Mouse (Mus musculus): ENCODE results near the gene Cd6. TPM values are rescaled to one million over a fixed set of nuclear protein-coding genes. Genes with fewer than 3 reads are reported as not detected.

Gene Cd6
- polyA plus RNA-seq, 1 experiment from 2014 or later = 0.09 TPM

DNA sequence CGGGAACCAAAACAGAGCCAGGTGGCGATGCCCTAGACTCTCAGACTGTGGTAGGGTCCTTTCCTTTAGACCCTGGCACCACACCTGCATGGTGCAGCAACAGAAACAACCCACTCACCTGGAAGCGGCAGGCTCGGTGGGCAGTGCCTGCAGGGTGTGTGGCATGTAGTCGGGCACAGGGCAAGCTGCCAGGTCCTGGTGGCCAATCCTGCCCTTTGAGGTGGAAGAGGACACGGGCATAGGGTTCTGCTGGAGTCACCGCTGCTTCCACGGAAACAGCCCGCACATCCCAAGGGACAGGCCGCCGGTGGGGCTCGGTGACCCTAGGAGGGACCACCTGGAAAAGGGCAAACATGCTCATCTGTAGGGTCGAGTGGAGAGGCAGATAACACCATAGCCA is 36.5 kb upstream of the Cd6 start:
- ATAC-seq (ENCODE audit: low FRiP score, low TSS enrichment) = no peak
- Histone ChIP-seq H3K4me1 (ENCODE audit: control insufficient read depth, insufficient read depth, low read length) (peaks cover 20% of the 10 kb centered on the region), H3K4me2 (replicated peaks; ENCODE audit: low read depth, low read length) (no peak overlapping the region), H3K27ac (ENCODE audit: low read depth, low read length) (no peak overlapping the region), H3K9me3 (ENCODE audit: control insufficient read depth, low read length) (no peaks in the 10 kb centered on the region), H3K4me3 (ENCODE audit: low read length) (no peak overlapping the region), H3K36me3 (ENCODE audit: control insufficient read depth, insufficient read depth, low read length) (peaks cover 57% of the 10 kb centered on the region), H3K27me3 (ENCODE audit: control insufficient read depth, insufficient read depth, low read length) (no peaks in the 10 kb centered on the region), H3K9ac (ENCODE audit: low read depth, low read length) (no peak overlapping the region)
- 90% methylated on average over 13 of the region's 13 CpGs for WGBS

DNA sequence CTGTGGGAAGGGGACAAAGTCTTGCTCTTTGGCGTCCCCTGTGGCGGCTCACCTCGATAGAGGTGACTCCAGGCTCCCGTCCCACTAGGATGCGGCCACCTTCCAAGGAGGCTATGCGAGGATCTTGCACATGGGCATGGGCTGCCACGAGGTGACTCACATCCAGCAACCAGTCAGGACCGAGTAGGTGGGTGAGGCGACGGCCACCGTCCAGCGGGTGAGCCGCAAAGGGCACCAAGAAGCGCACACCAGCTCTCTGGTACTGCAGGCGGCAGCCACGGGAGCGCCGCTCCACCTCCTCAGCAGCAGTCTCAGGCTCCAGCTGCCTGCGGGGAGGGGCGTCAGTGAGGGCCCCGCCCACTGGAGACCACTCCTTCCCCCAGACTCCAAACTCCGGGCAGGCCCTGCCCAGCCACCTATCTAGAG is 30.2 kb upstream of the Cd6 start:
- no peak overlapping the region for H3K4me2 ChIP-seq (replicated peaks; ENCODE audit: low read depth, low read length)
- H3K9ac ChIP-seq (ENCODE audit: low read depth, low read length) = no peak overlapping the region
- 60% methylated on average over 22 of the region's 22 CpGs for WGBS
- H3K27me3 ChIP-seq (ENCODE audit: control insufficient read depth, insufficient read depth, low read length) = no peaks in the 10 kb centered on the region
- H3K27ac ChIP-seq (ENCODE audit: low read depth, low read length) = no peak overlapping the region
- no peaks in the 10 kb centered on the region for H3K4me1 ChIP-seq (ENCODE audit: control insufficient read depth, insufficient read depth, low read length)
- H3K9me3 ChIP-seq (ENCODE audit: control insufficient read depth, low read length) = no peaks in the 10 kb centered on the region
- no peak overlapping the region for H3K4me3 ChIP-seq (ENCODE audit: low read length)
- peaks cover 87% of the 10 kb centered on the region for H3K36me3 ChIP-seq (ENCODE audit: control insufficient read depth, insufficient read depth, low read length)
- ATAC-seq (ENCODE audit: low FRiP score, low TSS enrichment) = peak; percentile 44

DNA sequence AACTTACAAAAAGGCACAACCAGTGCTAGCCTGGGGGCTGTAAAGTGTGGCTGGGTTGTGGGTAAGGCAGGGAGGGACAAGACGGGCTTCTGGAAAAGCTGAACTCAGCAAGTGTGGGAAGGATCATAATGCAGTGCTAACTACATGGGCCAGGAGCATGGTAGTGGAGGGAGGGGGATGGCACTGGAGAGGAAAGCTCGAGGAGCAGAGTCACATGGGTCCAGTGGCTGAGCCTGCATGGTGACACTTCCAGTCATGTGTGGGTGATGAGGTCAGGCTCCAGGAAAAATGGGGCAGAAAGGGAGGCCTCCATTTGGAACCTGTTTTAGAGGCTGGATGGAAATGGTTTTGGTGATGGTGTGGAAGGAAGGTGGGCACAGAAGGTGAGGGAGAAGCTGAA is 26.7 kb upstream of the Cd6 start:
- ATAC-seq (ENCODE audit: low FRiP score, low TSS enrichment) = no peak
- no peaks in the 10 kb centered on the region for H3K9me3 ChIP-seq (ENCODE audit: control insufficient read depth, low read length)
- H3K27ac ChIP-seq (ENCODE audit: low read depth, low read length) = no peak overlapping the region
- no peaks in the 10 kb centered on the region for H3K4me1 ChIP-seq (ENCODE audit: control insufficient read depth, insufficient read depth, low read length)
- H3K36me3 ChIP-seq (ENCODE audit: control insufficient read depth, insufficient read depth, low read length) = peaks cover 51% of the 10 kb centered on the region
- no peak overlapping the region for H3K9ac ChIP-seq (ENCODE audit: low read depth, low read length)
- 62% methylated on average over 2 of the region's 2 CpGs for whole genome bisulfite sequencing
- no peak overlapping the region for H3K4me3 ChIP-seq (ENCODE audit: low read length)
- H3K4me2 ChIP-seq (replicated peaks; ENCODE audit: low read depth, low read length) = no peak overlapping the region
- no peaks in the 10 kb centered on the region for H3K27me3 ChIP-seq (ENCODE audit: control insufficient read depth, insufficient read depth, low read length)

DNA sequence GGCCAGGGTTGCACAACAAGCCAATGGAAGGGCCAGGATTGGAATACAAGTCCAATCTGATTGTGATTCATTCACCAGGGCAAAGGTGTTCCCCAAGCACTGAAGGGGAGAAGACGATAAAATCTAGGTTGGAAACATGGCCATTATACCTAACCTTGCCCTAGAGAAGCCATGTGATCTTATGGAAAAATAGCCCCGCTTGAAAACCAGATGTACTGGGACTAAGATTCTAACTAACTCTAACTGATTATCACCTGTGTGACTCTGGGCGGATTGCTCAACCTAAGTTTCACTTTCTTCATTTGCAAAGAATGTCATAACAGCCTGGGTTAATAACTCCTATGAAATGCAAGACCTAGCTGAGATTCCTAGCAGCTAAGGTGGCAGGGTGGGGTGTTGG is 25.6 kb upstream of the Cd6 start:
- ATAC-seq (ENCODE audit: low FRiP score, low TSS enrichment) = no peak
- Histone ChIP-seq H3K27ac (ENCODE audit: low read depth, low read length) (no peak overlapping the region), H3K9me3 (ENCODE audit: control insufficient read depth, low read length) (no peaks in the 10 kb centered on the region), H3K36me3 (ENCODE audit: control insufficient read depth, insufficient read depth, low read length) (peaks cover 40% of the 10 kb centered on the region), H3K4me1 (ENCODE audit: control insufficient read depth, insufficient read depth, low read length) (no peaks in the 10 kb centered on the region), H3K4me2 (replicated peaks; ENCODE audit: low read depth, low read length) (no peak overlapping the region), H3K9ac (ENCODE audit: low read depth, low read length) (no peak overlapping the region), H3K27me3 (ENCODE audit: control insufficient read depth, insufficient read depth, low read length) (no peaks in the 10 kb centered on the region), H3K4me3 (ENCODE audit: low read length) (no peak overlapping the region)
- WGBS = 78% methylated on average over 3 of the region's 3 CpGs

DNA sequence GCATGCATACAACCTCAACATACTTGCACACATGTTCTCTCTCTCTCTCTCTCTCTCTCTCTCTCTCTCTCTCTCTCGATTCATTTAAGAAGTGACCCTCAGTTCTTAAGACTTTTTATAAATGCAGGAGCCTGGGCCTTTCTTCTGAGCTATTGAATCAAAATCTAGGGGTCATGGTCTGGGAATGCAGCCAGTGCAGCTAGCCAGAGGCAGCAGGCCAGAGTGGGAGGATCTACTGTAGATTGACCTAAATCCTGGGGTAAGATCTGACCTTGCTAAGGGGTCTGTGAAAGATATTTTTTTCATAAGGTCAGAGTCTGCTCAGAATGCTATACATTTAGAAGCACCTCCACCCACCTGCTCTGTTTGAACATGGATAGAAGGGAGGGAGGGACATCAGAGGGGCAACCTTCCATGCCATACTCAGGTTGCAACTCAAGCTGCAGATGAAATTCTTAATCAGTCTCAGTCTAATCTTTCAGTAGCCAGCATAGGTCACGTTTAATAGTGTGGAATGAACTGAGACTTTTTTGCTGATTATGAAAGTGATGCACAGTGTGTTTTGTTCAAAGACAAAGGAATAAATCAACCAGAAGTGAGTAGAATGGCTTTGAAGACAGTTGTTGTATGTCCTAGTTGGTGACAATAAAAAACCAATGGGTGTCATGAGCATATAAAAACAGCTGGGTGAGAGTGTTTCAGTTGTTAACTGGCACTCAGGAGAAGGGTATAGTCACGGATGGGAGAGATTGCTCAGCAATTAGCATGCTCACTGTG is 17.6 kb upstream of the Cd6 start:
- 50% methylated on average over 3 of the region's 3 CpGs for WGBS
- Histone ChIP-seq H3K27me3 (ENCODE audit: control insufficient read depth, insufficient read depth, low read length) (0 out of 2 replicates have a peak, but pooled peaks cover 5% of the 10 kb centered on the region), H3K9me3 (ENCODE audit: control insufficient read depth, low read length) (no peaks in the 10 kb centered on the region), H3K9ac (ENCODE audit: low read depth, low read length) (no peak overlapping the region), H3K27ac (ENCODE audit: low read depth, low read length) (no peak overlapping the region), H3K36me3 (ENCODE audit: control insufficient read depth, insufficient read depth, low read length) (no peaks in the 10 kb centered on the region), H3K4me3 (ENCODE audit: low read length) (no peak overlapping the region), H3K4me2 (replicated peaks; ENCODE audit: low read depth, low read length) (no peak overlapping the region), H3K4me1 (ENCODE audit: control insufficient read depth, insufficient read depth, low read length) (0 out of 2 replicates have a peak, but pooled peaks cover 4% of the 10 kb centered on the region)
- ATAC-seq (ENCODE audit: low FRiP score, low TSS enrichment) = no peak

DNA sequence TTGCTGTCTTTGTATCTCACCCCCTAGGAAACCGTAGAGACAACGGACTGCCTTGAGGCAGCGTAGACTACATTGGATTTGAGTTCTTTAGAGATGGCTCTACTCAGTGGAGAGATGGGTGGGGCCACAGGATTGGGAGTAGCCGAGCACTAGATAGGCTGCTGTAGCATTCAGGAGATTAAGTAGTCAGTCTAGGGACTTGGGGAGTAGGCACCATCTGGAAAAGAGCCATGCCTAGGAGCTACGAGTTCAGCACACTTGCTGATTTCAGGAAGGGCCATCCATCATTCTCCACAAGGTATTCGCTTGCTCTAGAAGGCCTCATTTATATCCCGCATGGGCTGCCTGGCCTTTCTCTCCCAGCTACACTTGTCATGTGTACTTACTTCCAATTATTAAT is 16.3 kb upstream of the Cd6 start:
- ATAC-seq (ENCODE audit: low FRiP score, low TSS enrichment) = no peak
- H3K36me3 ChIP-seq (ENCODE audit: control insufficient read depth, insufficient read depth, low read length) = no peaks in the 10 kb centered on the region
- 0 out of 2 replicates have a peak, but pooled peaks cover 5% of the 10 kb centered on the region for H3K27me3 ChIP-seq (ENCODE audit: control insufficient read depth, insufficient read depth, low read length)
- 77% methylated on average over 7 of the region's 7 CpGs for WGBS
- H3K4me2 ChIP-seq (replicated peaks; ENCODE audit: low read depth, low read length) = no peak overlapping the region
- peaks cover 4% of the 10 kb centered on the region; the same call in 1 of the 2 replicates for H3K4me1 ChIP-seq (ENCODE audit: control insufficient read depth, insufficient read depth, low read length)
- H3K9ac ChIP-seq (ENCODE audit: low read depth, low read length) = no peak overlapping the region
- no peak overlapping the region for H3K27ac ChIP-seq (ENCODE audit: low read depth, low read length)
- H3K4me3 ChIP-seq (ENCODE audit: low read length) = no peak overlapping the region
- H3K9me3 ChIP-seq (ENCODE audit: control insufficient read depth, low read length) = no peaks in the 10 kb centered on the region

DNA sequence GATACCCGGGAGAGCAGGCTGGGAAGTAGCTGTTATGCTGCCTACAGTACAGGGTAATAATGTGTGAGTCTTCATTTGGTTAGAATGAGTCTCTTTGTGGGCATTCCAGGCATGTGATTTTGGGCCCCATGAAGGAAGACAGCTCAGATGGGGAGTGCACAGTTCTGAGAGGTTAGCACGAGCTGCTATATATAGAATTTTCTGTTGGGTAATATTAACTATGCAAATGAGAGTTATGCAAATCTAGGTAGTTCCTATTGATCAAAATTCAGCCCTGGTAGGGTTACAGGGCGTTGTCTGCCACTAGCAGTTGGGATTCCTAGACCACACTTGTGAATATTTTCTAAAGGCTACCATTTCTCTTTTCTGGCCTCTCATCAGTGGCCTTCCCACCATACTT is 15.6 kb upstream of the Cd6 start:
- no peak overlapping the region for H3K27ac ChIP-seq (ENCODE audit: low read depth, low read length)
- H3K36me3 ChIP-seq (ENCODE audit: control insufficient read depth, insufficient read depth, low read length) = no peaks in the 10 kb centered on the region
- WGBS = 87% methylated on average over 3 of the region's 3 CpGs
- H3K9ac ChIP-seq (ENCODE audit: low read depth, low read length) = no peak overlapping the region
- H3K4me3 ChIP-seq (ENCODE audit: low read length) = no peak overlapping the region
- no peak overlapping the region for H3K4me2 ChIP-seq (replicated peaks; ENCODE audit: low read depth, low read length)
- no peak for ATAC-seq (ENCODE audit: low FRiP score, low TSS enrichment)
- H3K4me1 ChIP-seq (ENCODE audit: control insufficient read depth, insufficient read depth, low read length) = peaks cover 4% of the 10 kb centered on the region; the same call in 1 of the 2 replicates
- no peaks in the 10 kb centered on the region for H3K9me3 ChIP-seq (ENCODE audit: control insufficient read depth, low read length)
- H3K27me3 ChIP-seq (ENCODE audit: control insufficient read depth, insufficient read depth, low read length) = 0 out of 2 replicates have a peak, but pooled peaks cover 5% of the 10 kb centered on the region

DNA sequence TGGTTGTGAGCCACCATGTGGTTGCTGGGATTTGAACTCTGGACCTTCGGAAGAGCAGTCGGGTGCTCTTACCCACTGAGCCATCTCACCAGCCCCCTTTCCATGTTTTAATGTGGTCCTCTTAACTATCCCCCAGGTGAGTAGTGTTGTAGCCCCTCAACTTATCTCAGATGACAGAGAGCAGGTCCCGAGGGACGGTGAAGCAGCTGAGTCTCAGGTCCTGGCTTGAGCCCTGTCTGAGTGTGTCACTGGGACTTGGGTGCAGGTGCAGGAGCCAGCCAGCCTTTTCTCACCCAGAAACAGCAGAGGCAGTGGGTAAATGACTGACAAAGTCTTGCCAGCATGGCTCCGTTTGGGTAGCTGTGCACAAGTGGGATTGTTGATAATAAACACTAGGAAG is 14.3 kb upstream of the Cd6 start:
- Histone ChIP-seq H3K4me3 (ENCODE audit: low read length) (no peak overlapping the region), H3K27me3 (ENCODE audit: control insufficient read depth, insufficient read depth, low read length) (0 out of 2 replicates have a peak, but pooled peaks cover 5% of the 10 kb centered on the region), H3K9me3 (ENCODE audit: control insufficient read depth, low read length) (no peaks in the 10 kb centered on the region), H3K4me2 (replicated peaks; ENCODE audit: low read depth, low read length) (no peak overlapping the region), H3K27ac (ENCODE audit: low read depth, low read length) (no peak overlapping the region), H3K4me1 (ENCODE audit: control insufficient read depth, insufficient read depth, low read length) (peaks cover 4% of the 10 kb centered on the region; the same call in 1 of the 2 replicates), H3K36me3 (ENCODE audit: control insufficient read depth, insufficient read depth, low read length) (no peaks in the 10 kb centered on the region), H3K9ac (ENCODE audit: low read depth, low read length) (no peak overlapping the region)
- ATAC-seq (ENCODE audit: low FRiP score, low TSS enrichment) = no peak
- 94% methylated on average over 5 of the region's 5 CpGs for WGBS

DNA sequence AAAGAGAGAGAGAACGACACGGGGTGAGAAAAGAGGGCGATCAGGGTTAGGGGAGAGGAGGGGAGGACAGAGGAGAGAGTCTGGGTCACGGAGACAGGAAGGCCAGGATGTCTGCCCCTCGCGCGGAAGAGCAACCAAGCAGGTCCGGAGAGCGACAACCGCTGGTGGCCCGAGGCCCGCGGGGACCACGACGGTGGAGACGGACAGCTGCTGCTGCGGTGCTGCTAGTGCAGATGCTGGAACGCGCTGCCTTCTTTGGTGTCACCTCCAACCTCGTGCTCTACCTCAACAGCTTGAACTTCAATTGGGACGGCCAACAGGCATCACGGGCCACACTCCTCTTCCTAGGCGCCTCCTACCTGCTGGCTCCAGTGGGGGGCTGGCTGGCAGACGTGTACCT is 13.1 kb upstream of the Cd6 start:
- Histone ChIP-seq H3K4me1 (ENCODE audit: control insufficient read depth, insufficient read depth, low read length) (peaks cover 4% of the 10 kb centered on the region; the same call in 1 of the 2 replicates), H3K27me3 (ENCODE audit: control insufficient read depth, insufficient read depth, low read length) (0 out of 2 replicates have a peak, but pooled peaks cover 5% of the 10 kb centered on the region), H3K9ac (ENCODE audit: low read depth, low read length) (no peak overlapping the region), H3K9me3 (ENCODE audit: control insufficient read depth, low read length) (no peaks in the 10 kb centered on the region), H3K27ac (ENCODE audit: low read depth, low read length) (no peak overlapping the region), H3K4me3 (ENCODE audit: low read length) (0 out of 2 replicates have a peak overlapping the region, but pooled peaks have one; percentile 6), H3K36me3 (ENCODE audit: control insufficient read depth, insufficient read depth, low read length) (no peaks in the 10 kb centered on the region), H3K4me2 (replicated peaks; ENCODE audit: low read depth, low read length) (peak overlapping the region; percentile 19)
- 29% methylated on average over 24 of the region's 24 CpGs for WGBS
- peak; percentile 51; the same call in 1 of the 2 replicates for ATAC-seq (ENCODE audit: low FRiP score, low TSS enrichment)

All from kidney, embryonic 14.5 days (tissue).